Mouse (Mus musculus): ENCODE measurements around the gene Rnase2b.
"Not testable (repeated sequence)": the region's sequence is repeated elsewhere in the genome, so short reads cannot be mapped to it uniquely, and the experiment has no call there.

The Rnase2b gene

GRCm38 (mm10) chr14:51152249-51152870 is 9.7 kb upstream of the Rnase2b start:
- DNase-seq: no peak

GRCm38 (mm10) chr14:51156056-51156735 is 5.9 kb upstream of the Rnase2b start:
- no peak for DNase-seq

DNA sequence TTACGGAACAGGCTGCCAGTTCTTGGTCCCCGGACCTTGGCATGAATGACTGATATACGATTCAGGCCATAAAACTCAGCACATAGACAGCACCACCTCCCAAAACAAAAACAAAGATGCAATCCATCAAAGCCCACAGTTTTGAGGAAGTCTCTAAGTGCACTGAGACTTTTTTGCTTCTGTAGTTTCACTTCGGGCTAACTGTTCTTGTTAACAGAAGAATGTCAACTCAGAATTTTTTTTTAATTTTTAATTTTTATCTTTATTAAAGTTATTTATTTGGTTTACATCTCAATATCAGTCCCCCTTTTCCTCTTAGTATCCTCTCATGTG is 5.4 kb upstream of the Rnase2b start:
- no peak for DNase-seq

DNA sequence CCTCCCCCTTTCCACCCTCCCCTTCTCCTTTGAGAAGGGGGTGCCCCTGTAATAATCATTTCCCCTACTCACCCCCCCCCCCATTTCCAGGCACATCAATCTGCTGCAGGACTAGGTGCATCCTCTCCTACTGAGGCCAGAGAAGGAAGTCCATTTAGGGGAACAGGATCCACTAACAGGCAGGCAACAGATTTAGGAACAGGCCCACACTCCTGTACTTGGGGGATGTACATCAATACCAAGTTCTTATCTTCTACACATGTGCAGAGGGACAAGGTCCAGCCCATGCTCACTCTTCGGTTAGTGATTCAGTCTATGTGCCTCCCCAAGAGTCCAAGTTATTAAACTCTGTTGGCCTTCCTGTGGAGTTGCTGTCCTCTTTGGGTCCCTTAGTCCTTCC is 5.0 kb upstream of the Rnase2b start:
- DNase-seq: no peak

GRCm38 (mm10) chr14:51163323-51163722 is 1.3 kb downstream of the Rnase2b start:
- DNase-seq: not testable (repeated sequence)

GRCm38 (mm10) chr14:51165435-51165834 is 3.4 kb downstream of the Rnase2b start:
- DNase-seq: no peak

DNA sequence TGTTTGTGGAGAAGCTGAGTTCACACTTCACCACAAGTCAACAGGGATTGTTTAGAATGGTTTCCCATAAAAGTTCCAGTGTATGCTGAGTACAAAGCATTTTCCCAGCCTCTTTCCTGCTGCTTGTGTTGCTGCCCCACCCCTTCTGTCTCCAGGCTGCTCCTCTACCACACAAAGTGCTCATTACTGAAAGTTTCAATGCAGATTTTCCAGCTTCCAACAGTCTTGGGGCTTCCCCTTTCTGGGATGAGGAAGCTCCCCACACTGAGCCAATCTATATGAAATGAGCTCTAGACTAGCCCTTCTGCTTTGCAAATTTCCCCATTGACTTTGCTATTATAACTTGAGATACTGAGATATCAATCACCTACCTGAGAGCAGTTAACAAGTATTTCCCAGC is 4.0 kb downstream of the Rnase2b start:
- DNase-seq: no peak

GRCm38 (mm10) chr14:51172095-51172865 is 10.2 kb downstream of the Rnase2b start:
- DNase-seq: peak in 1 of 2 experiments; percentile 39

DNA sequence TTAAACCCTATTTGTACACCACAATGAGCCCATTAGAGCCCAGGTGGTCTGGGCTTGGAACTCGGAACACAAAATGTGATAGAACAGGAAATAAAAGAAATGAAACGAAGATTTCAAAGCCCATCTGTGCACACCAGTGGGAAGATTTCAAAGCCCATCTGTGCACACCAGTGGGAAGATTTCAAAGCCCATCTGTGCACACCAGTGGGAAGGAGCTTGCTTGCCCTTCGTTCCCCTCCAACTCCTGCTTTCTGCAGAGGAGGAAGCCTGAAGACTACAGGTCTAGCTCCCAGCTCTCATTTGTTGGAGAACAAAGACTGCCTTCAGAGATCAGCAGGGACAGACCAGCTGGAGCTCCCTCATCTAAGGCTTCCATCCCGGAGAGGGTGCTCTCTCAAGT is 10.9 kb downstream of the Rnase2b start:
- not testable (repeated sequence) for DNase-seq

DNA sequence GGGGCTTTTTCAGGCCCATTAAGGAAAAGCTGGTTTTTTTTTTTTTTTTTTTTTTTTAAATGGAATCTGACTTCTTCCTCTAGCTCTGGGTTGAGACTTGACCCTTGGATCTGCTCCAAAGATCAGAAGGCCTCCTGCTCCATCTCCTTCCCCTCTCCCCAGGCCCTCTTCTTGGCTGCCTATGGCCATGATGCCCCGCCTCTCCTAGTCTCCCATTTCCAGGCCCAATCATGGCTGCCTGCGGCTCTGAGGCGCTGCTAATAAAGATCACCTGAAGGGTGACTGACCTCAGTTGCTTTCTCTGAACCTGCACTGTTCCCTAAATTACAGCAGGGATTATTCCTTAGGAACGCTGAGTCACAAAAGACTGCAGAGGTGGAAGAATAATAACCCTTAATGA is 11.8 kb downstream of the Rnase2b start:
- no peak for DNase-seq

- not testable (repeated sequence) for DNase-seq
Measured at GRCm38 (mm10) chr14:51181051-51181450, 19.0 kb downstream of the Rnase2b start.

DNA sequence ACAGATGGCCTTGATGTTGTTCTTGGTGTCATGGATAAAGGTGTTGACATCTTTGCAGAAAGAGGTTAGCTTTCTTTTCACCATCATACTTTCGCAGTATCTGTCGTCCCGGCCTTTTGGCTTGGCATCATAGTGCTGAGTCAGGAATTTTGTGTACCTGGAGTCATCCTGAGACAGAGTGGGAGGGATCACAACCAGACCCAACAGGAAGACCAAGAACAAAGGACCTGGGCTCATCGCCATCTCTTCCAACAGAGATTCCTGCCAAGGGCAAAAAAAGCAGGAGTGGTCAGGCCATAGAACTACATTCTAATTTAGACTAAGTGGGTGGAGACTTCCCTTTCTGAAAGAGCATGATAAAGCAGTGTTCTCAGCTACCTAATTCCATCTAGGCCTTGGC is 33.6 kb downstream of the Rnase2b start:
- no peak for DNase-seq

GRCm38 (mm10) chr14:51199098-51200023 is 37.3 kb downstream of the Rnase2b start, which contains the start of gene Ang2:
Ang2 (minus strand) TSS chr14:51199148.
- DNase-seq: no peak

- no peak for DNase-seq
Measured at GRCm38 (mm10) chr14:51200054-51200453, 38.0 kb downstream of the Rnase2b start.

GRCm38 (mm10) chr14:51200466-51200865 is 38.4 kb downstream of the Rnase2b start:
- no peak for DNase-seq

DNA sequence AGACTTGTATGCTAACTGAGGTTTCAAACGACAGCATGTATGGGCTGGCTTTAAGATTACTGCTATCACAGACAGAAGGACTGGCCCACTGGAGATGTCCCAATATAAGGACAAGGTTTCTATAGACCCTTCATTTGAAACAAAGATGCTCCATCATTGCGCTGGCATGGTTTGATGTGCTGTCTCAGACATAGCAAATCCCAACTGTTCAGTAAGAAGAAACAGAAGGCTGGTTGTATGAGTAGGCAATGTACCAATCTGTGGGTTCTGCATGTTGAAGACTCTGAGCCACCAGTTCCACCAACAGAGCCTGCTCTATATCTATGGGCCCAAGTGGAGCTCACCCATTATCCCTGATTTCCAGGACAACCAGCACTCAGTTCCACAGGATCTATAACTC is 41.1 kb downstream of the Rnase2b start, which contains the start of gene Ear14:
Gene Ear14 (plus strand): TSS at position 277 of the 400 bp plus-strand sequence.
- no peak for DNase-seq

Data from spleen, adult 18-20 months (tissue).